Mouse (Mus musculus): ENCODE results near the gene Ston1.

The Ston1 gene

GRCm38 (mm10) chr17:88597222-88598055 lies at the start of gene Ston1:
TSS of gene Ston1 (plus strand) at chr17:88597684.
- DNase-seq (ENCODE audit: low spot score), result peak; percentile 91

GRCm38 (mm10) chr17:88549411-88550191 lies 47.9 kb upstream of the Ston1 start:
- no peak for DNase-seq (ENCODE audit: low spot score)

- no peak for DNase-seq (ENCODE audit: low spot score)
These were observed 47.1 kb upstream of the Ston1 start for GRCm38 (mm10) chr17:88550351-88550750.

GRCm38 (mm10) chr17:88550981-88551940 lies 46.2 kb upstream of the Ston1 start:
- no peak for DNase-seq (ENCODE audit: low spot score)

GRCm38 (mm10) chr17:88552556-88552955 lies 44.9 kb upstream of the Ston1 start:
- DNase-seq (ENCODE audit: low spot score), result peak; percentile 19

- DNase-seq (ENCODE audit: low spot score), result peak; percentile 17
These were observed 44.5 kb upstream of the Ston1 start for GRCm38 (mm10) chr17:88553001-88553449.

- no peak for DNase-seq (ENCODE audit: low spot score)
These were observed 43.9 kb upstream of the Ston1 start for GRCm38 (mm10) chr17:88553473-88554087.

- DNase-seq (ENCODE audit: low spot score), result no peak
These were observed 41.3 kb upstream of the Ston1 start for GRCm38 (mm10) chr17:88556176-88556575.

- DNase-seq (ENCODE audit: low spot score), result no peak
These were observed 40.8 kb upstream of the Ston1 start for GRCm38 (mm10) chr17:88556688-88557087.

GRCm38 (mm10) chr17:88558168-88558842 lies 39.2 kb upstream of the Ston1 start:
- DNase-seq (ENCODE audit: low spot score), result peak; percentile 89

- DNase-seq (ENCODE audit: low spot score), result no peak
These were observed 33.9 kb upstream of the Ston1 start for GRCm38 (mm10) chr17:88563611-88564010.

GRCm38 (mm10) chr17:88569807-88570540 lies 27.5 kb upstream of the Ston1 start:
- DNase-seq (ENCODE audit: low spot score), result peak; percentile 29

GRCm38 (mm10) chr17:88570784-88571183 lies 26.7 kb upstream of the Ston1 start:
- DNase-seq (ENCODE audit: low spot score), result no peak

GRCm38 (mm10) chr17:88574811-88575210 lies 22.7 kb upstream of the Ston1 start:
- no peak for DNase-seq (ENCODE audit: low spot score)

GRCm38 (mm10) chr17:88578522-88579242 lies 18.8 kb upstream of the Ston1 start:
- no peak for DNase-seq (ENCODE audit: low spot score)

GRCm38 (mm10) chr17:88580556-88580955 lies 16.9 kb upstream of the Ston1 start:
- no peak for DNase-seq (ENCODE audit: low spot score)

GRCm38 (mm10) chr17:88581511-88582021 lies 15.9 kb upstream of the Ston1 start:
- no peak for DNase-seq (ENCODE audit: low spot score)

- no peak for DNase-seq (ENCODE audit: low spot score)
These were observed 14.5 kb upstream of the Ston1 start for GRCm38 (mm10) chr17:88582999-88583398.

GRCm38 (mm10) chr17:88583411-88583810 lies 14.1 kb upstream of the Ston1 start:
- DNase-seq (ENCODE audit: low spot score), result no peak

Data from embryo, embryonic 10.5 days (tissue).